Mouse (Mus musculus) T-helper 1 cell (primary cell): ENCODE data around the gene Uhrf1bp1.

Source experiments
- in situ Hi-C: fragments of 300-600 bp; cut with MboI, MseI; formaldehyde crosslinking; loops from one replicate; pipeline ENCODE4 v1.15.1; 2025; ENCODE audit warnings: high pct_unique_total_duplicates

Gene Uhrf1bp1

GRCm38 (mm10) chr17:27856265-27856797 is at the start of gene Uhrf1bp1:
Gene Uhrf1bp1, plus strand, starts transcription at chr17:27856441.
- in situ Hi-C loops, result no loop called here

GRCm38 (mm10) chr17:27807542-27808078 is 48.6 kb upstream of the Uhrf1bp1 start:
- in situ Hi-C loops, result no loop called here

- in situ Hi-C loops, result no loop called here
Measured at GRCm38 (mm10) chr17:27810569-27811331, 45.5 kb upstream of the Uhrf1bp1 start.

GRCm38 (mm10) chr17:27811980-27812379 is 44.3 kb upstream of the Uhrf1bp1 start:
- in situ Hi-C loops, result no loop called here

GRCm38 (mm10) chr17:27814606-27815005 is 41.6 kb upstream of the Uhrf1bp1 start:
- in situ Hi-C loops, result no loop called here

- in situ Hi-C loops, result no loop called here
Measured at GRCm38 (mm10) chr17:27819011-27819410, 37.2 kb upstream of the Uhrf1bp1 start.

- in situ Hi-C loops, result no loop called here
Measured at GRCm38 (mm10) chr17:27819521-27819970, 36.7 kb upstream of the Uhrf1bp1 start.

GRCm38 (mm10) chr17:27819971-27820567 is 36.2 kb upstream of the Uhrf1bp1 start:
- in situ Hi-C loops, result loop anchor here (10.0 kb wide), 1 partner anchor 805 kb away; the partner anchor contains the start of gene Srpk1

- in situ Hi-C loops, result loop anchor here (10.0 kb wide), 1 partner anchor 804 kb away; the partner anchor contains the start of gene Srpk1
Measured at GRCm38 (mm10) chr17:27820568-27821406, 35.5 kb upstream of the Uhrf1bp1 start, which contains the start of gene D17Wsu92e. Gene D17Wsu92e, minus strand, starts transcription at chr17:27820648.

GRCm38 (mm10) chr17:27821407-27822338 is 34.6 kb upstream of the Uhrf1bp1 start:
- in situ Hi-C loops, result loop anchor here (10.0 kb wide), 1 partner anchor 803 kb away; the partner anchor contains the start of gene Srpk1

- in situ Hi-C loops, result loop anchor here (10.0 kb wide), 1 partner anchor 801 kb away; the partner anchor contains the start of gene Srpk1
Measured at GRCm38 (mm10) chr17:27823142-27823905, 32.9 kb upstream of the Uhrf1bp1 start.

GRCm38 (mm10) chr17:27824941-27825340 is 31.3 kb upstream of the Uhrf1bp1 start:
- in situ Hi-C loops, result loop anchor here (10.0 kb wide), 1 partner anchor 800 kb away; the partner anchor contains the start of gene Srpk1

- in situ Hi-C loops, result loop anchor here (10.0 kb wide), 1 partner anchor 799 kb away; the partner anchor contains the start of gene Srpk1
Measured at GRCm38 (mm10) chr17:27825539-27825938, 30.7 kb upstream of the Uhrf1bp1 start.

GRCm38 (mm10) chr17:27825984-27826905 is 30.0 kb upstream of the Uhrf1bp1 start:
- in situ Hi-C loops, result loop anchor here (10.0 kb wide), 1 partner anchor 799 kb away; the partner anchor contains the start of gene Srpk1

GRCm38 (mm10) chr17:27826908-27827383 is 29.3 kb upstream of the Uhrf1bp1 start:
- in situ Hi-C loops, result loop anchor here (10.0 kb wide), 1 partner anchor 798 kb away; the partner anchor contains the start of gene Srpk1

- in situ Hi-C loops, result loop anchor here (10.0 kb wide), 1 partner anchor 797 kb away; the partner anchor contains the start of gene Srpk1
Measured at GRCm38 (mm10) chr17:27827511-27827910, 28.7 kb upstream of the Uhrf1bp1 start.

GRCm38 (mm10) chr17:27830411-27830810 is 25.8 kb upstream of the Uhrf1bp1 start:
- in situ Hi-C loops, result no loop called here
